Mouse (Mus musculus): ENCODE results near the gene Tubgcp4.

DNA sequence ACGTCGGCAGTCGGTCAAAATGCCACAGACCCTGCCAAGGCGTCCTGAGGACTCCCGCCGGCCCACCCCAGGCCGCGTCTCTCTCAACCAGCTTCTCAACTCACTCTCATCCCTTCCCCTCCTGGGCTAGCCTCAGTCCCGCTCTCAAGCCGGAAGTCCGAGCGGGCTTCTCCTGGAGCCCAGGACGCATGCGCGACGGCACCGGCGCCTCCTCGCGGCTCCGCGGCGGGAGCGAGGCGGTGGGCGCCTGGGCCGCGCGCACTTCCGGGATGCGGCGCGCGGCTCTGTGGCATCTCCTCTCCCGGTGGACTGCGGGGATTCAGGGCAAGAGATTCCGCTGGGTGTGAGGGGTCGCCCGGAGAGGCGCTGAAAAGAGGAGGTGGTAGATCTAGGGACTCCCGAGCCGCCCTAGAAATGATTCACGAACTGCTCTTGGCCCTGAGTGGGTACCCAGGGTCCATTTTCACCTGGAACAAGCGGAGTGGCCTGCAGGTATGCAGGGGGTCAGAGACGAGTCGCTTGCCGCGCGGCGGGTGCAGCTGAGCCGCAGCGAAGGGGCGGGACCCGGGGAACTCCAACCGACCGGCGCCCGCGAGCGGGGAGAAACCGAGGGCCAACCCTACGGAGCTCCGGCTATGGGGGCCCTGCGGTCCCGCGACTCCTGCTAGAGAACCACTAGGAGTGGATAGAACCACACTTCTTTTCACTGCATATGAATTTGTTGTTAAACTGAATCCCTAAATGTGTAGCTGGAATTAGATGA is 707 bp downstream of the Tubgcp4 start, which contains the start of gene Zscan29:
- no peak for TF ChIP-seq GATA1 (IDR thresholded peaks at IDR 0.05; ENCODE audit: low read length)
- TF ChIP-seq TAL1 (IDR thresholded peaks at IDR 0.05; ENCODE audit: low read length): no peak
